Mouse (Mus musculus) neutrophil, adult 59 days (primary cell): ENCODE data around the gene Plekhd1. TPM values are rescaled to one million over a fixed set of nuclear protein-coding genes. Genes with fewer than 3 reads are reported as not detected.

Source experiments
- total RNA-seq, 2 experiments: library from RNA; stranded (reverse); gene quantifications; 1 replicate in 1 of 2; 2 replicates in 1 of 2; pipeline ENCODE4 v1.2.4; 2023

Gene Plekhd1
- total RNA-seq: under 1 TPM in 1 of 2 experiments, not detected in 1; 0.18 TPM

GRCm38 (mm10) chr12:80692269-80692972 is at the start of gene Plekhd1:
Plekhd1 (plus strand) TSS chr12:80692591.

GRCm38 (mm10) chr12:80643693-80644505 is 48.5 kb upstream of the Plekhd1 start, which contains the start of the genes Slc39a9 and Erh:
Slc39a9 (plus strand) TSS chr12:80643883.
Erh (minus strand) TSS chr12:80644341.

GRCm38 (mm10) chr12:80760396-80760801 is 68.0 kb downstream of the Plekhd1 start, which contains the start of gene Ccdc177:
Ccdc177 (minus strand) TSS chr12:80760687.

Other genes starting within 250 kb of the Plekhd1 start
- 10 to 100 TPM in 1 of 2 experiments, 1 to 10 TPM in 1; 9.4 to 11.2 TPM for gene Exd2, start 229.5 kb upstream of the Plekhd1 start, total RNA-seq
- gene Galnt16, start 174.3 kb upstream of the Plekhd1 start, total RNA-seq: not detected
- 10 to 100 TPM; 15.7 to 18.0 TPM for gene Slc39a9, start 48.7 kb upstream of the Plekhd1 start, total RNA-seq
- gene Erh, start 48.2 kb upstream of the Plekhd1 start, total RNA-seq: 10 to 100 TPM; 24.2 to 28.9 TPM
- gene Ccdc177, start 68.1 kb downstream of the Plekhd1 start, total RNA-seq: not detected
- gene Susd6, start 97.9 kb downstream of the Plekhd1 start, total RNA-seq: 10 to 100 TPM; 79.1 to 81.9 TPM